Mouse (Mus musculus) small intestine, adult 2 months (tissue): ENCODE measurements around the gene Tlx1.

Source experiments
- CTCF ChIP-seq: fragments of 200-500 bp; IDR thresholded peaks from 2 replicates; pipeline ENCODE4 v1.5.1; 2012; ENCODE audit warnings: low read depth, mild to moderate bottlenecking, control low read depth, inconsistent platforms, low read length, moderate library complexity, mixed read lengths; ENCODE audit not compliant: insufficient replicate concordance, insufficient read length; ENCODE audit errors: extremely low read depth
- POLR2A ChIP-seq: fragments of 200-500 bp; IDR thresholded peaks from 2 replicates; pipeline ENCODE4 v1.6.1; 2012; ENCODE audit warnings: low read depth, mild to moderate bottlenecking, control low read depth, inconsistent platforms, low read length, moderate library complexity

DNA sequence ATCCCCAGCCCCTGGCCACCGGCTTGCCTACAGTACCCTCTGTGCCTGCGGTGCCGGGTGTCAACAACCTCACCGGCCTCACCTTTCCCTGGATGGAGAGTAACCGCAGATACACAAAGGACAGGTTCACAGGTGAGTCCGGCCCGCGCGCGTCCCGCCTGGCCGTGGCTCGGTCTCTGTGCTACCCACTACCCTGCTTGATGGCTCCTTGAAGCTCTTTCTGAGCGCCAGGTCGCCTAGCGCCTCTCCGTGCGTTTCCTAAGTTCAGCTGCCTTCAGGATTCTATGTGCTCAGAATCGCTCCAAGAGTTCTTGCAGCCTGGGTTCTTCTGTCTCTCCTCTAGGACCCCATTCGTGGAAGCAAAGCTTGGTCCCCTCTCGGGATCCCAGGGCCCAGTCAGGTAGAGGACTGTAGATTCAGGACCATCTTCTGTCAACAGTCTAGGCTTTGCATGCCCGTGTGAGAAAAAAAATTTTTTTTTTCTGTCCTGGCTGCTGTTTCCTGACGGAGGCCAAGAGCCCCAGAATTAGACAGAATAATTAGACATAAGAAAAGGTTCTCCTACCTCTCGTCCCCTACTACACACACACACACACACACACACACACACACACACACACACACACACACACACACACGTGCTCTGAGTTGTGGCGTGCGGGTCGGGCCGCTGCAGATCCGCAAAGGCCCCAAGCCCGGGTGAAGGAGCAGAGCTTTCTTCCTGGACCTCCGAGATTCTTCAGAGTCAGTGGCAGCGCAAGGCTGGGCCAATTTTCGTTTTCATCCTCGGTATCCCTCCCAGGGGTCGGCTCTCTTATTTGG, 1.1 kb downstream of the Tlx1 start:
- TF ChIP-seq CTCF (no peak), POLR2A (no peak)
